Mouse (Mus musculus) kidney, adult 9 months (tissue): ENCODE results near the gene Vmn2r8.
"Not testable (repeated sequence)": the region's sequence is repeated elsewhere in the genome, so short reads cannot be mapped to it uniquely, and the experiment has no call there.

Experiments used
- DNase-seq: peaks from one replicate; pipeline ENCODE4 v3.0.0; 2022

Gene Vmn2r8

DNA sequence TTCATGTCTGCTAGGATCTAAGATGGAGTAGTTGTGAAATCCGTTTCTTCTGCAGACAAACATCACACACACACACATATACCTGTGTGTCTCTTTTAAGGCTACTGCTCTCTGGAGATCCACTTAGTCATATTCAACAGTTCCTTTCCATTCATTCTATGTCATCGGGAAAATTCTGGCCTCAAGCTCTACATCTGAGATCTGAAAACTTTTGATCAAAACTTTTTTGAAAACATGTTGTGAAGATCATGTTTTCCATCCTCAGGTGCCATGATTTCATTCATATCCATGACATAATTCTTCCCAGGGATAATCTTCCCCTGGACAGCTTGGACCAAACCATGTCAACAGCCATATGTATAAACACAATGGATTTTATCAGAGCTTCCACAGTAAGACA is at the start of gene Vmn2r8:
Vmn2r8 (minus strand) TSS at position 101 of the 400 bp plus-strand sequence.
- DNase-seq, result not testable (repeated sequence)

DNA sequence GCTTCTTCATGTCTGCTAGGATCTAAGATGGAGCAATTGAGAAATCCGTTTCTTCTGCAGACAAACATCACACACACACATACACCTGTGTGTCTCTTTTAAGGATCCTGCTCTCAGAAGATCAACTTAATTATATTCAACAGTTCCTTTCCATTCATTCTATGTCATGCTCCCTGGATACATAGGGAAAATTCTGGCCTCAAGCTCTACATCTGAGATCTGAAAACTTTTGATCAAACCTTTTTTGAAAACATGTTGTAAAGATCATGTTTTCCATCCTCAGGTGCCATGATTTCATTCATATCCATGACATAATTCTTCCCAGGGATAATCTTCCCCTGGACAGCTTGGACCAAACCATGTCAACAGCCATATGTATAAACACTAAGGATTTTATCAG is 43.9 kb upstream of the Vmn2r8 start, which contains the start of gene Vmn2r9:
Vmn2r9 (minus strand) TSS at position 101 of the 400 bp plus-strand sequence.
- DNase-seq, result not testable (repeated sequence)

DNA sequence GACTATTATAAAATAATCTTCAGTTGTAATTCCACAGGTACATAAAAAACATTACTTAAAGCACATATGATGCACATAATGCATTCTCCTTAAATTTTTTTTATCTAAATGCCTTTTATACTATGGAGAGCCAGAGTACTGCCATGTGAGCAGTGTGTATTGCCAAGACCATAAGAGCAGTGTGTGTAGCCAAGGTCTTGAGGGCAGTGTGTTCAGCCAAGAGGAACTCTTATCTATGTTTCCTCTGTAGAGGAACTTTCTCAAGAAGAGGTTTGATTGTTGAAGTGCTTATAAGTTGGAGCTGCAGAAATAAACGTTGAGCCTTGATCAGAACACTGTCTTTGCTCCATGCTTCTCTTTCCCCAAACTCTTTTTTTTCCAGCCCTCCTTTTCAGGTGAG is 40.8 kb upstream of the Vmn2r8 start:
- no peak for DNase-seq

DNA sequence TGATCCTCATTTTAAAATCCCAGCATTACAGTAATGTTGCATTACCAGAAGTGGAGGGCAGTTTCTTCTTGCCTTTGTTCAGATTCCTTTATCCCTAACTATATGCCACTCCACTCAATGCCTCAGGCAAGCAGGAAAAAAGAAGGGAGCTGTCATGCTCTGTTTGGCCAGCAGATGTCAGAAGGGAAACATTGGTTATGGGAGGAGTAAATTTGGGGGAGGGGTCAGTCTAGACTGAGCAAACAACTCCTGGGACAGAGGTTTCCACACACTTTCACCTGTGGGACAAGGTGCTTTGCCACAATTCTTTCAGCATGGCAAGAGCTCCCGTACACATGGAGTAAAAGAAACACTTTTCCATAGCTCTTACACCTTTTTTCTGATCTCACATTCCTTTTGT is 27.5 kb upstream of the Vmn2r8 start:
- peak; percentile 12 for DNase-seq

DNA sequence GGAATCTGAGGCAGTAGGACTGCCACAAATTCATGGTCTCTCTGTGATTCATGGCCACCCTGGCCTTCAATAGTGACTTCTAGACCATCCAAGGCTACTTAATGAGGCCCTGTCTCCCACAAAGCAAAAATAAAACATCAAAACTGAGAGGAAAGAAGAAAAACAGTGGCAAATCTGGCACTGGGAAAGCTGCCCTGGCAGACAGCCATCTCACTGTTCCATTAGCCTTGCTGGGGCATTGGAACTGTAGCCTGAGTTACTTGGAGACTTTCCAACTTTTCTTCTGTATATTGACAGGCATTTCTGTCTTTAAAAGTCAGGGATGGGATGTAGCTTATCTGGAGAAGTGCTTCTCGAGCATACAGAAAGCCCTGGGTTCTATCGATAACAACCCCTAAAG is 14.6 kb upstream of the Vmn2r8 start:
- DNase-seq, result peak; percentile 1

DNA sequence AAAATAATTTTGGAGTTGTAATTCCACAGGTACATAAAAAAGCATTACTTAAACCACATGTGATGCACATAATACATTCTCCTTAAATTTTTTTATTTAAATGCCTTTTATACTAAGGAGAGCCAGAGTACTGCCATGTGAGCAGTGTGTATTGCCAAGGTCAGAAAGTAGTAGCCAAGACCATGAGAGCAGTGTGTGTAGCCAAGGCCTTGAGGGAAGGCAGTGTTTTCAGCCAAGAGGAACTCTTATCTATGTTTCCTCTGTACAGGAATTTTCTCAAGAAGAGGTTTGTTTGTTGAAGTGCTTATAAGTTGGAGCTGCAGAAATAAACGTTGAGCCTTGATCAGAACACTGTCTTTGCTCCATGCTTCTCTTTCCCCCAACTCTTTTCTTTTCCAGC is 5.0 kb downstream of the Vmn2r8 start:
- DNase-seq, result no peak

DNA sequence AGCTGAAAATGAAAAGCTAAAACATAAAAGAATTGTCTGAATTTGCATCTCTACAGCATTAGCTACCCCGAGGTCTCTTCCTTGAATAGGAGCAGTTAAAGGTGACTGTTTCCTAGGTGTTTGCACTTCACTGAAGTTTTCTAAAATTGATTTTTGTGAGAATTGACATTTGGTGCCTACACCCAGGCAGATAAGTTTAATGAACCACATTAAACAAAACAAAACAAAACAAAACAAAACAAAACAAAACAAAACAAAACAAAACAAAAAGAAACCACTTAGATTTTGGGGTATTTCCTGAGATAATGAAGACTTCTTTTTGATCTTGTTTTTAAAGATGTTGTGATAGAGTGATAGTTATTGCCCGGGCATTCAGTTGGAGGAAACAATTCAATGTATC is 13.4 kb downstream of the Vmn2r8 start, which contains the start of gene Tmed11:
Tmed11 (minus strand) TSS at position 101 of the 400 bp plus-strand sequence.
- not testable (repeated sequence) for DNase-seq

DNA sequence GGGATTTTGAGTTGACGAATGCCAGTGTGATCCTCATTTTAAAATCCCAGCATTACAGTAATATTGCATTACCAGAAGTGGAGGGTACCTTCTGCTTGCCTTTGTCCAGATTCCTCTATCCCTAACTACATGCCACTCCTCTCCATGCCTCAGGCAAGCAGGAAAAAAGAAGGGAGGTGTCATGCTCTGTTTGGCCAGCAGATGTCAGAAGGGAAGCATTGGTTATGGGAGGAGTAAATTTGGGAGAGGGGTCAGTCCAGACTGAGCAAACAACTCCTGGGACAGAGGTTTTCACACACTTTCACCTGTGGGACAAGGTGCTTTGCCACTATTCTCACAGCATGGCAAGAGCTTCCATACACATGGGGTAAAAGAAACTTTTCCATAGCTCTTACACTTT is 18.3 kb downstream of the Vmn2r8 start:
- DNase-seq, result peak; percentile 7

DNA sequence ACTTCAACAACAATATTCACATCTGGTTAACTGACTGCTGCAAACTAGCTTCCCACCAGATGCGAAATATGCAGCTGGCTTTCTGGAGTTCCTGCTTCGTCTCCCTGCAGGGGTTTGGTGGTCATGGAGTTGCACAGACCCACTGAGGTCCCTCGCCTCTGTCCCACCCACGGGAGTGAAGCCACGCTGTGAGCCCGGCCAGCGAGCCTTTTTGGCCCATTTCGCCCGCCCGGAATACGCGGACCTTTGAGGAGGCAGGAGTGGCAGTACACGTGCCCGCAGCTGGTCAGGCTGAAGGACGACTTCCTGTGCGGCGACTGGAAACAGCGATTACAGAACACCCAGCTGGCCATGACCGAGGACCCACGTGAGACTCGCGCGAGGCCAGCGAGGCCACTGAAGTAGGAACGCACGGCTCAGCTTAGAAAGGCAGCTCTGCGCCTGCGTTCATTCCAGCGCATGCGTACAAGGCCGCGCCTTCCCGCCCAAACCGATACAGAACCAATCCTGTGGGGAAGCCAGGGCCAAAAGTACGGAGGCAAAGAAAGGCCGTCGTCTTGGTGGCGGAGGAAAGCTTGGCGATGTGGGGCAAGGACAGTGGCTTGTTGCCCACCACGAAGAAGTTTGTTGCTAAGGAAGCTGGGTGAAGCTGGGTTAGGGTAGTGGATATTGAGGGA is 33.9 kb downstream of the Vmn2r8 start, which contains the start of gene Rnf212:
Rnf212 (minus strand) TSS at position 353 of the 677 bp plus-strand sequence.
- no peak for DNase-seq

DNA sequence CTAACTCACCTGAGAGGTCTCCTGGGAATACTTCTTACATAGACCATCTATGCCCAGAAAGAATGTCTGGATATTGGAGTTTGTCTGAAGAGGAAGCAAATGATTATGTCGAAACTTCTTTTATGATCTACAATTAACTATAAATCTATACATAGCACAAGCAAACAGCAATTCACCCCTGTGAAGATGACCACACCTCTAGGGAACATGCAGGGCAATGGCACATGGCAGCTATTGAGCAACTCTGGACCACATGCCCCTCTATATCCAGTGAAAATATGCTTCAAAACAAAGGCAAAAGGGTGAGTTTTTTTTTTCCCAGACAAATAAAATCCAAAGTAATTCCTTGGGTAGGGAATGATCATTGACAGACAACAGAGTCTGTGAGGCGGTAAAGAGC is 48.6 kb downstream of the Vmn2r8 start:
- no peak for DNase-seq

DNA sequence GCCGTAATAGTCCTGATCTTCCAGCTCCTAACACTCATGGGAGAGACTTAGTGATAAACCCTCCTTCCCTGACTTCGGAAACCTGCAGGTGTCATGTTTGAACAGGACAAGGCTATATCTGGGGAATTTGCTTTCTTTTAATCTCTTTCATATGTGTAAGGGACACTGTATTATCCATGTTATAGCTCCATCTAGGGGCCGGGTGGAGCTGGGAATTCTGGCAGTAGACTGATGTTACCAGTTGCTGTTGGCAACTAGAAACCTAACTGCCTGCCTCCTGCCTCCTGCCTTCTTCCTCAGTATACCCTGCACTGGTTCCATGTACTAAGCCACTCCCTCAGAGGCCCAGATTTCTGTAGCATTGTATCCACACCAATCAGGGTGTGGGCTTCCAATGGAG is 50.3 kb downstream of the Vmn2r8 start:
- peak; percentile 56 for DNase-seq

DNA sequence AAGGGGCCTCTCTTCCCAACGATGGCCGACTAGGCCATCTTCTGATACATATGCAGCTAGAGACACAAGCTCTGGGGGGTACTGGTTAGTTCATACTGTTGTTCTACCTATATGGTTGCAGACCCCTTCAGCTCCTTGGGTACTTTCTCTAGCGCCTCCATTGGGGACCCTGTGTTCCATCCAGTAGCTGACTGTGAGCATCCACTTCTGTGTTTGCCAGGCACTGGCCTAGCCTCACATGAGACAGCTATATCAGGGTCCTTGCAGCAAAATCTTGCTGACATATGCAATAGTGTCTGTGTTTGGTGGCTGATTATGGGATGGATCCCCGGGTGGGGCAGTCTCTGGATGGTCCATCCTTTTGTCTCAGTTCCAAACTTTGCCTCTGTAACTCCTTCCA is 57.4 kb downstream of the Vmn2r8 start:
- not testable (repeated sequence) for DNase-seq

DNA sequence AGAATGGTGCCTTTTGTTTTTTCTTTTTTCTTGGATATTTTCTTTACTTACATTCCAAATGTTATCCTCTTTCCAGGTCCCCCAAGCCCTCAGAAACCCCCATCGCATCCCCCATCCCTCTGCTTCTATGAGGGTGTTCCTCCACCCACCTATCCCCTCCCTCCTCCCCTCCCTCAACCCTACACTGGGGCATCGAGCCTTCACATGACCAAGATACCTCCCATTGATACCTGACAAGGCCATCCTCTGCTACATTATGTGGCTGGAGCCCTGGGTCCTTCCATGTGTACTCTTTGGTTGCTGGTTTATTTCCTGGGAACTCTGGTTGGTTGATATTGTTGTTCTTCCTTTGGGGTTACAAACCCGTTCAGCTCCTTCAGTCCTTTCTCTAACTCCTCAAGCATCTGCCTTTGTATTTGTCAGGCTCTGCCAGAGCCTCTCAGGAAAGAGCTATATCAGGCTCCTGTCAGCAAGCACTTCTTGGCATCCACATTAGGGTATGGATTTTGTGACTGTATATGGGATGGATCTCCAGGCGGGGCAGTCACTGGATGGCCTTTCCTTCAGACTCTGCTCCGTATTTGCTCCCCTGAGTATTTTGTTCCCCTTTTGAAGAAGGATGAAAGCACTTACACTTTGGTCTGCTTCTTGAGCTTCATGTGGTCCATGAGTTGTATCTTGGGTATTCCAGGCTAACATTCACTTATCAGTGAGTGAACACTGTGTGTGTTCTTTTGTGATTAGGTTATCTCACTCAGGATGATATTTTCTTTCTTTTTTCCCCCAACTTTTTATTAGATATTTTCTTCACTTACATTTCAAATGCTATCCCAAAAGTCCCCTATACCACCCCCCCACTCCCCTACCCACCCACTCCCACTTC is 58.1 kb downstream of the Vmn2r8 start:
- no peak for DNase-seq

DNA sequence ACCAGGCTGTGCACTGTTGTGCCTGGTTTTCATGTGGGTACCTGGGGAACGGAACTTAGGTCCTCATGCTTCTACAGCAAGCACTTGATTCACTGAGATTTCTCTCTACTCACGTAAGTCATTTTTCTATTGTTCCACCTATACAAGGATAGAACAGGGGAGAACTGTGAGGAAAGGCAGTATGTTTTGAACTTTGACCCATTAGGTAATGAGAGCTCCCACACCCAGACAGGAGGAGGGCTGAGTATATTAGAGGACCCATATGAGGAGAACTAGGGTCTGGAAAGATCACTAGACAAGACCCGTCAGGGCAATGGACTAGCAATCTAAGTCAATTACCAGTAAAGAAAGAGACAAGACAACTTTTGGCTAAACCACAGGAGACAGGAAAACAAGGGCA is 64.0 kb downstream of the Vmn2r8 start:
- DNase-seq, result no peak

DNA sequence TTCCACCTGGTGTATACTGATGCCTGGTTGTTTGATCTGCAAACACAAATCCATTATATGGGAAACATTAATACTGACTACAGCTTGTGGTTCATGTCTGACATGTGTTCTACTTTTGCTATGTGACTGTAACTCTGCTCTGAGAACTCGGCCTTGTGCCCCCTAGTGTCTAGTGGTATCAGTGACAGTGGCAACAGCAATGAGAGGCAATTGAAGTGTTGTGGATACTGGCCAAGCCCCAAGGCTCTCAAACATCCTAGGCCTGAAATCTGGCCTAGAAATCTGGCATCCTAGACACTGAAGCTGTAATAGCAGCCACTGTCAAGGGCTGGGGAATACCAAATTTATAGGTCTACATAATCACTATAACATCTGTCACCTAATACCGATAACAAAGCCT is 64.8 kb downstream of the Vmn2r8 start:
- no peak for DNase-seq

DNA sequence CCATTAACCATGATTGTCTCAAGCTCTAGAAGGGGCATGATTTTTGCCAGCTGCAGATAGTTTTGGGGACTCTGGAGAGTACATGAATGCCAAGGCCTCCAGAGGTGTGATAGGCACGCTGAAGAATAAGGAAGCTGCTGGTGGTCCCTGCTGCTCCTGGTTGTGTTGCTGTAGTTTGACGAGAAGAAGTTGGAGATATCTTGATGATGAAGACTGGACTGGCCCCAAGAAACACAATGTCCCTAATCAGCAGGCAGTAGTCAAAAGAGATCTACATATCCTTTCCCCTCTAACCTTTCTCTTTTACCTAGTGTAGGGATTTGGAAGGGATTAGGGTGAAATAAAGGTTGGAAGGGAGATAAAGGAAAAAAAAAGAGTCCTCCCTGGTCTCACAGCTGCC is 66.1 kb downstream of the Vmn2r8 start:
- no peak for DNase-seq

DNA sequence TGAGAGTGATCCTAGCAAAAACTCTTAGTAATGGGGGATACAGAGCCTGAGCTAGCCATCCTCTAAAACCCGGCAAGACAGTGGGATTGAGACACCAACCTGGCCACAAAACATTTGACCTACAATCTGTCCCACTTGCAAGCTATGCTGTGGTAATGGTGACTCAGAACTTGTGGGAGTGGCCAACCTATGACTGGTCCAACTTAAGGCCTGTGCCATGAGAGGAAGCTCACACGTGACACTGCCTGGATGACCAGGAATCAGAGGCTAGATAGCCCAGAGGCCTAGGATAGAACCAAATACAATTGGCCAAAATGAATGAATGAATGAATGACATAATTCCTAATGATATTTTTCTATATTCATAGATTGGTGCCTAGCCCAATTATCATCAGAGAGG is 66.8 kb downstream of the Vmn2r8 start:
- no peak for DNase-seq
